ENCODE assay signal across 15 mouse cellular contexts in genomic region chr4:147399505-147399904, GRCm38 (mm10). TPM values are rescaled to one million over a fixed set of nuclear protein-coding genes. Genes with fewer than 3 reads are reported as not detected.
"Had no signal": no experiment of that assay in that cellular context is flagged by ENCODE, and none has a peak within 500 bp of the region (broad histone marks: within the 10 kb centered on the region; RNA-seq: fewer than 3 reads in every experiment).

No protein-coding gene starts in this region.

RNA-seq across cellular contexts. Expression of gene Zfp978, which starts 38.4 kb away (rescaled TPM):
- polyA plus RNA-seq: cortical plate, adult 2 months; embryonic facial prominence, embryonic 12.5 days; embryonic facial prominence, embryonic 13.5 days; embryonic facial prominence, embryonic 14.5 days; embryonic facial prominence, embryonic 15.5 days; erythroblast, embryonic 14.5 days; forebrain, embryonic 10.5 days; forebrain, embryonic 12.5 days; forebrain, embryonic 13.5 days; forebrain, embryonic 14.5 days; forebrain, embryonic 15.5 days; forebrain, embryonic 16.5 days; forebrain, postnatal 0 days; gonadal fat pad, adult 2 months; heart, adult 2 months had no signal
